Mouse (Mus musculus): ENCODE measurements around the gene Tnni2.

Tnni2 gene

GRCm38 (mm10) chr7:142478001-142478400 lies 36.4 kb downstream of the Tnni2 start:
- DNase-seq (ENCODE audit: low read depth, low spot score) = no peak
- Histone ChIP-seq H3K36me3 (ENCODE audit: control insufficient read depth, insufficient read depth, low read length, poor library complexity, severe bottlenecking) (no peaks in the 10 kb centered on the region; the same call in 1 of the 2 replicates), H3K27me3 (ENCODE audit: control insufficient read depth, insufficient read depth, low read length, poor library complexity, severe bottlenecking) (no peaks in the 10 kb centered on the region)

- DNase-seq (ENCODE audit: low read depth, low spot score) = no peak
- H3K27me3 ChIP-seq (ENCODE audit: control insufficient read depth, insufficient read depth, low read length, poor library complexity, severe bottlenecking) = no peaks in the 10 kb centered on the region
- no peaks in the 10 kb centered on the region; the same call in 1 of the 2 replicates for H3K36me3 ChIP-seq (ENCODE audit: control insufficient read depth, insufficient read depth, low read length, poor library complexity, severe bottlenecking)
These were observed 37.0 kb downstream of the Tnni2 start for GRCm38 (mm10) chr7:142478574-142478973.

GRCm38 (mm10) chr7:142479307-142479706 lies 37.7 kb downstream of the Tnni2 start:
- H3K36me3 ChIP-seq (ENCODE audit: control insufficient read depth, insufficient read depth, low read length, poor library complexity, severe bottlenecking) = no peaks in the 10 kb centered on the region; the same call in 1 of the 2 replicates
- DNase-seq (ENCODE audit: low read depth, low spot score) = no peak
- H3K27me3 ChIP-seq (ENCODE audit: control insufficient read depth, insufficient read depth, low read length, poor library complexity, severe bottlenecking) = no peaks in the 10 kb centered on the region

- Histone ChIP-seq H3K36me3 (ENCODE audit: control insufficient read depth, insufficient read depth, low read length, poor library complexity, severe bottlenecking) (no peaks in the 10 kb centered on the region; the same call in 1 of the 2 replicates), H3K27me3 (ENCODE audit: control insufficient read depth, insufficient read depth, low read length, poor library complexity, severe bottlenecking) (no peaks in the 10 kb centered on the region)
- DNase-seq (ENCODE audit: low read depth, low spot score) = no peak
These were observed 38.3 kb downstream of the Tnni2 start for GRCm38 (mm10) chr7:142479886-142480285.

GRCm38 (mm10) chr7:142480661-142481060 lies 39.1 kb downstream of the Tnni2 start:
- no peak for DNase-seq (ENCODE audit: low read depth, low spot score)
- Histone ChIP-seq H3K27me3 (ENCODE audit: control insufficient read depth, insufficient read depth, low read length, poor library complexity, severe bottlenecking) (no peaks in the 10 kb centered on the region), H3K36me3 (ENCODE audit: control insufficient read depth, insufficient read depth, low read length, poor library complexity, severe bottlenecking) (0 out of 2 replicates have a peak, but pooled peaks cover 2% of the 10 kb centered on the region)

- H3K36me3 ChIP-seq (ENCODE audit: control insufficient read depth, insufficient read depth, low read length, poor library complexity, severe bottlenecking) = peaks cover 3% of the 10 kb centered on the region; the same call in 1 of the 2 replicates
- H3K27me3 ChIP-seq (ENCODE audit: control insufficient read depth, insufficient read depth, low read length, poor library complexity, severe bottlenecking) = no peaks in the 10 kb centered on the region
- no peak for DNase-seq (ENCODE audit: low read depth, low spot score)
These were observed 39.6 kb downstream of the Tnni2 start for GRCm38 (mm10) chr7:142481186-142481567.

GRCm38 (mm10) chr7:142481568-142482255 lies 40.1 kb downstream of the Tnni2 start:
- DNase-seq (ENCODE audit: low read depth, low spot score) = no peak
- H3K36me3 ChIP-seq (ENCODE audit: control insufficient read depth, insufficient read depth, low read length, poor library complexity, severe bottlenecking) = peaks cover 4% of the 10 kb centered on the region; the same call in 1 of the 2 replicates
- no peaks in the 10 kb centered on the region for H3K27me3 ChIP-seq (ENCODE audit: control insufficient read depth, insufficient read depth, low read length, poor library complexity, severe bottlenecking)

GRCm38 (mm10) chr7:142482256-142482609 lies 40.6 kb downstream of the Tnni2 start:
- Histone ChIP-seq H3K27me3 (ENCODE audit: control insufficient read depth, insufficient read depth, low read length, poor library complexity, severe bottlenecking) (no peaks in the 10 kb centered on the region), H3K36me3 (ENCODE audit: control insufficient read depth, insufficient read depth, low read length, poor library complexity, severe bottlenecking) (peaks cover 6% of the 10 kb centered on the region; the same call in 1 of the 2 replicates)
- no peak for DNase-seq (ENCODE audit: low read depth, low spot score)

GRCm38 (mm10) chr7:142483136-142483535 lies 41.5 kb downstream of the Tnni2 start:
- Histone ChIP-seq H3K36me3 (ENCODE audit: control insufficient read depth, insufficient read depth, low read length, poor library complexity, severe bottlenecking) (peaks cover 12% of the 10 kb centered on the region; the same call in 1 of the 2 replicates), H3K27me3 (ENCODE audit: control insufficient read depth, insufficient read depth, low read length, poor library complexity, severe bottlenecking) (no peaks in the 10 kb centered on the region)
- DNase-seq (ENCODE audit: low read depth, low spot score) = no peak

- Histone ChIP-seq H3K36me3 (ENCODE audit: control insufficient read depth, insufficient read depth, low read length, poor library complexity, severe bottlenecking) (peaks cover 21% of the 10 kb centered on the region; the same call in 1 of the 2 replicates), H3K27me3 (ENCODE audit: control insufficient read depth, insufficient read depth, low read length, poor library complexity, severe bottlenecking) (no peaks in the 10 kb centered on the region)
- DNase-seq (ENCODE audit: low read depth, low spot score) = no peak
These were observed 43.2 kb downstream of the Tnni2 start for GRCm38 (mm10) chr7:142484780-142485179.

- no peaks in the 10 kb centered on the region for H3K27me3 ChIP-seq (ENCODE audit: control insufficient read depth, insufficient read depth, low read length, poor library complexity, severe bottlenecking)
- peaks cover 27% of the 10 kb centered on the region; the same call in 1 of the 2 replicates for H3K36me3 ChIP-seq (ENCODE audit: control insufficient read depth, insufficient read depth, low read length, poor library complexity, severe bottlenecking)
- no peak for DNase-seq (ENCODE audit: low read depth, low spot score)
These were observed 45.1 kb downstream of the Tnni2 start for GRCm38 (mm10) chr7:142486751-142487162.

- no peak for DNase-seq (ENCODE audit: low read depth, low spot score)
- Histone ChIP-seq H3K27me3 (ENCODE audit: control insufficient read depth, insufficient read depth, low read length, poor library complexity, severe bottlenecking) (no peaks in the 10 kb centered on the region), H3K36me3 (ENCODE audit: control insufficient read depth, insufficient read depth, low read length, poor library complexity, severe bottlenecking) (peaks cover 32% of the 10 kb centered on the region; the same call in 1 of the 2 replicates)
These were observed 45.8 kb downstream of the Tnni2 start for GRCm38 (mm10) chr7:142487341-142487859.

GRCm38 (mm10) chr7:142488053-142488452 lies 46.4 kb downstream of the Tnni2 start:
- Histone ChIP-seq H3K27me3 (ENCODE audit: control insufficient read depth, insufficient read depth, low read length, poor library complexity, severe bottlenecking) (no peaks in the 10 kb centered on the region), H3K36me3 (ENCODE audit: control insufficient read depth, insufficient read depth, low read length, poor library complexity, severe bottlenecking) (peaks cover 32% of the 10 kb centered on the region; the same call in 1 of the 2 replicates)
- DNase-seq (ENCODE audit: low read depth, low spot score) = no peak

- Histone ChIP-seq H3K36me3 (ENCODE audit: control insufficient read depth, insufficient read depth, low read length, poor library complexity, severe bottlenecking) (peaks cover 18% of the 10 kb centered on the region; the same call in 1 of the 2 replicates), H3K27me3 (ENCODE audit: control insufficient read depth, insufficient read depth, low read length, poor library complexity, severe bottlenecking) (no peaks in the 10 kb centered on the region)
- DNase-seq (ENCODE audit: low read depth, low spot score) = no peak
These were observed 51.9 kb downstream of the Tnni2 start for GRCm38 (mm10) chr7:142493535-142493934.

Measured in splenic B cell, adult 2 months (primary cell).